Mouse (Mus musculus) kidney, postnatal 10 days (tissue): ENCODE measurements at regions not wholly inside any gene's neighbourhood (a gene's known extent, or its start where the extent isn't known, plus 50 kb on each side); places are given as distances from the start of the nearest gene placed in this dataset.

Source experiments
- DNase-seq: peaks from one replicate; pipeline ENCODE4 v3.0.0; 2021; ENCODE audit warnings: mixed read lengths

- no peak for DNase-seq
Measured at GRCm38 (mm10) chr4:29034406-29034805, 221.5 kb downstream of the Epha7 start.

GRCm38 (mm10) chr4:29039993-29040392 lies 227.1 kb downstream of the Epha7 start:
- DNase-seq: no peak

- no peak for DNase-seq
Measured at GRCm38 (mm10) chr4:29068678-29069621, 256.0 kb downstream of the Epha7 start.

GRCm38 (mm10) chr4:29074204-29074603 lies 261.3 kb downstream of the Epha7 start:
- no peak for DNase-seq

DNA sequence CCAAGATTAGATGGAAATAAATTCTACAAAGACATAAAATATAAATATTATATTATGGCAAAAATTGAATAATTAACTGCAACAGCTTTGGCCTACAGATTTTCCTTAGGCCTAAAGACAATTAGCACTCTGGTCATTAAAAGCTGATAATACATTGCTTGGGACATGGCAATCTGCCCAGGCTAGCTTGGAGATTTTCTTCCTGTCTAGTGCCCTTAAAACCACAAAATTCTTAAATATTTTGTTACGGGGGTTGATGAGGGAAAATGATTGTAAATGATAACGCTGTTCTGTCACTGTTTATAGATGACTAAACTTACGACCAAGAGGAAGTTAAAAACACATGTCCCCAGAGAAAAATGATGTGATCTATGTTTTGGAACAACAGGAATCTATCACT lies 261.9 kb downstream of the Epha7 start:
- peak; percentile 65 for DNase-seq

DNA sequence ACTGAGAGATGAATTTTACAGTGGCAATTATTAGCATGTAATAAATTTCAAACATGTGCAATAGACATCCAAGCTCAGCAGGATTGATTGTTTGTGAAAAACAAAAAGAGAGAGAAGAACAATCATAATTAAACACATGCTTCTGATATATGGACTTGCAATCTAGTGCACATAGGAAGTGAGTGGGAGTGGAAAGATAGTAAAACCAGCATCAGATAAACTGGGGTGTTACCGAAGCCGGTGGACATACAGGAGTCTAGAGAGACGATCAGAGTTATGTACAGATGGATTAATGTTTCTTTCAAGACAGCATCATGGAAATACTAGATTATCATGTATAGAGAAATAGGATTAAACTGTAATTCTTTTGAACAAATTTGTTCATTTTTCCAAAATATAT lies 263.8 kb downstream of the Epha7 start:
- no peak for DNase-seq

DNA sequence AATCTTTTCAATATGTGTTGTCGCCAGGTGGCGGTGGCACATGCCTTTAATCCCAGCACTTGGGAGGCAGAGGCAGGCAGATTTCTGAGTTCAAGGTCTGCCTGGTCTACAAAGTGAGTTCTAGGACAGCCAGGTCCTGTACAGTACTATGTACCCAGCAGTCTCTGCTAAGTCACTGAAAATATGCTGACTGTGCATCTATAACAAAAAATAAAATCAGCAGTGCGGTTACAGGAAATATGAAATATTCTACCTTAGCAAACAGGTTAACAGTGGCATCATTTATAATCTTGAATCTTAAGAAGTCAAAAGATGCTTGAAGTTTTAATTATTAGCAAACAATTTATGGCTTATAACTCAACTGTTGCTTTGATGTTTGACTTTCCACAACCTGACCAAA lies 265.5 kb downstream of the Epha7 start:
- DNase-seq: no peak

DNA sequence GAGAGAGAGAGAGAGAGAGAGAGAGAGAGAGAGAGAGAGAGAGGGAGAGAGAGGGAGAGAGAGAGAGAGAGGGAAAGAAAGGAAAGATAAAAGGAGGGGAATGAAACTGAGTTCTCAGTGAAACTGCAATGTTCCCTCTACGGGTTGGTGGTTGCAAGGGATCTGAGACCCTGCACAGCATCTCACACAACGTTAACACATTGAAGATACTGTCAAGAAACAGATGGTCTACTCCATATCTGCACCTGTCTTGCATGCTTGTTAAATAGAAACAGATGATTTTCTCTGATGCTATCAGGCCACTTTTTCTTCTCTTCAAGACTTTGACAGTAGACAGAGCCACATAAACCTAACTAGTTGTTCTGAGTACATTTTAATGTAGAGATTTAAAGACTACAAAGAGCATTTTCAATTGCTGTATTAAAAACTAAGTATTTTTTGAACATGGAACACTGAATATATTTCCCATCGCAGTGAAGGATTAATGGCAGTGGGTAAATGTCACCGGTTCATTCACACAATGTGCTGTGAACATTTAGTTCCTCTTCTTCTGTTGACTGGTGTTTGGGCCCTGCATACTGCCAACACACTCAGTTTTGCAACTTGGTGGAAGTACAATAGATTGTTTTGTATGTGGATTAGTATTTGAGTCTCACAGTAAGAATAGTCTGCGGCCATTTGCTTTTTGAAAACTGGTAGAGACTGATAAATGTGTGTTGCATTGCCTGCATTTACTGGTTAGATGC lies 270.8 kb downstream of the Epha7 start:
- DNase-seq: no peak

- DNase-seq: no peak
Measured at GRCm38 (mm10) chr4:29090949-29091348, 278.0 kb downstream of the Epha7 start.

GRCm38 (mm10) chr4:29091495-29092211 lies 278.7 kb downstream of the Epha7 start:
- no peak for DNase-seq

DNA sequence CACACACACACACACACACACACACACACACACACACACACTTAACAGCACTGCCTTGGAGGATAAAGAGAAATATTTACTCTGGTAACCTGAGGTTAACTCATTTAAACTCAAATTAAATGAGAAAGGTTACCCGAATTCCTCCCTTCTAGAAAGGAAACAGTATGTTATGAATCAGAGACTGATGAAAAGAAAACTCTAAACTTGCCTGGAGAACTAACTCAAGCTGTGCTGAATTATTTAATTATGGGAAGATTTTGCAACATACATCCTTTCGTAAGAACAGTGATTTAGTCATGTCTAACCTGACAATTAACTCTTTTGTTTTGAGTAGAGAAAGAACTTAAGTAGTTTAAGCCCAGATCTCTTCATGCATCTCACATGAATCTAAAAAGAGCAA lies 289.4 kb downstream of the Epha7 start:
- no peak for DNase-seq

DNA sequence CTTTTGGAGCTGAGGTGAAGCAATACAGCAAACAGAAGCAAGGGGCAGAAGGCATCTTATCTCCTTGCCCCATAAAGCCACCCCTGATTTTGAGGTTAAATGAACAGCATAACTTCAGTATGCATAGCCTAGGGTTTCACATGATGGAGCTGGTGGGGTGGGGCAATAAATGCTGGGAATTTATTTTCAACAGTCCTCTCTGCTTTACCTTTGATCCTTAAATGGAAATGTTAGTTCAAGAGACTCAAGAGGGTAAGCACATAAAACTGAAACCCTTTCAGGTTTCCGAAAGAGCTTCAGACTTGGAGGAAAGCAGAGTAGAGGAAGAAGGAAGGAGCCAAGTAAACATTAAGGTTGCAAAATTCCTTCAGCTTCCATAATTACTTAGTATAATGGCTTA lies 290.5 kb downstream of the Epha7 start:
- DNase-seq: no peak

DNA sequence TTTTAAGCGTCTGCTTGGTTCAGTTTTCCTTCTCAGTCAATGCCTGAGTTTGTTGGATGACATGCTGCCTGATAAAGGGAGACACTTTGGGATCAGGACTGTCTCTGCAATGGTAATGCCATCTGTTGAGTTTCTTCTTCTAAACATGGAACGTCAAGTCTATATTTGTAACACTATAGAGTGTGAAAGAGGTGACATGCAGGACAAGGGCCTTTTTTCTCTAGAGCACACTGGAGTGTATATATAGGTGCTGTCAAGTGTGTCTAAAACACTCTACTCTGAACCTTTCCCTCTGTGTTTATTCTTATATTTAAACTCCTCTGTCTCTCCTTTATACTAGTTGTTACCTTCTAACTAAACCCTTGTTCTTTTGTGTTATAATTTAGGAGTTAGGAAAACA lies 299.6 kb downstream of the Epha7 start:
- no peak for DNase-seq

DNA sequence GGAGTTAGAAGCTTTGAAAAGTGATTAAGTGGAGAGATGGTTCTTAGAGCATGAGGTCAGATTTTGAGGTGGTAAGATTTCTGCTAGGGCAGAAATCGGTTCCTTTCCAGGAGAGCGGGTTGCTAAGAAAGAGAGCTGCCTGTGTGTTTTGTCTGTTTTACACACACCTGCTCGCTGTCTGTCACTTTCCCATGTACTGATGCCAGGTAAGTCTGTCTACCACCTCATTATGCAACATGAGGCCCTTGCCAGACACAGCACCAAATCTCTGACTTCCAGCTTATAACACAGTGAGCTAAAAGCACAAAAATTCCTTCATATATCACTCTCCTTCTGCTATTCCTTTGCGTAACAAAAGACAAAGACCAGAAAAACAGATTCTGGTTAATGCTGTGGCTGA lies 304.1 kb downstream of the Epha7 start:
- DNase-seq: no peak

DNA sequence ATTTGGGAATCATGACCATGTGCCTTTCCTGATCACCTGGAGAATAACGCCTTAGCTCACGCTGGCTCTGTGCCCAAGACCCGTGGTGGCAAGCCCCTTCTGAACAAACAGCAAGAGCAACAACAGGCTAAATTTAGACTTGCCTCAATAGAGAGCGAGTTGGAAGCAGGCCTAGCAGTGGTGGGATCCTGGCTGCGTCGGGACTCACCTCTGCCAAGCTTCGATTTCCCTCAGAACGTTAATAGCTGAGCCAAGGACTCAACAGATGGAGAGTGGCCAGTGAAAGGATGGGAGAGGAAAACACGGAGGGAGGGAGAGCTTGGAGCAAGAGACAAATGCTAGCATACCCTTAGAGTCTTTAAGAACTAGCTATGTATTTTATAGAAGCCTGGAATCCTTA lies 305.0 kb downstream of the Epha7 start:
- DNase-seq: peak; percentile 9

GRCm38 (mm10) chr4:29118679-29119479 lies 305.9 kb downstream of the Epha7 start:
- peak; percentile 17 for DNase-seq

GRCm38 (mm10) chr4:29119480-29120153 lies 306.7 kb downstream of the Epha7 start:
- no peak for DNase-seq

GRCm38 (mm10) chr4:29123697-29124377 lies 310.9 kb downstream of the Epha7 start:
- no peak for DNase-seq

- DNase-seq: no peak
Measured at GRCm38 (mm10) chr4:29130485-29130884, 317.6 kb downstream of the Epha7 start.

DNA sequence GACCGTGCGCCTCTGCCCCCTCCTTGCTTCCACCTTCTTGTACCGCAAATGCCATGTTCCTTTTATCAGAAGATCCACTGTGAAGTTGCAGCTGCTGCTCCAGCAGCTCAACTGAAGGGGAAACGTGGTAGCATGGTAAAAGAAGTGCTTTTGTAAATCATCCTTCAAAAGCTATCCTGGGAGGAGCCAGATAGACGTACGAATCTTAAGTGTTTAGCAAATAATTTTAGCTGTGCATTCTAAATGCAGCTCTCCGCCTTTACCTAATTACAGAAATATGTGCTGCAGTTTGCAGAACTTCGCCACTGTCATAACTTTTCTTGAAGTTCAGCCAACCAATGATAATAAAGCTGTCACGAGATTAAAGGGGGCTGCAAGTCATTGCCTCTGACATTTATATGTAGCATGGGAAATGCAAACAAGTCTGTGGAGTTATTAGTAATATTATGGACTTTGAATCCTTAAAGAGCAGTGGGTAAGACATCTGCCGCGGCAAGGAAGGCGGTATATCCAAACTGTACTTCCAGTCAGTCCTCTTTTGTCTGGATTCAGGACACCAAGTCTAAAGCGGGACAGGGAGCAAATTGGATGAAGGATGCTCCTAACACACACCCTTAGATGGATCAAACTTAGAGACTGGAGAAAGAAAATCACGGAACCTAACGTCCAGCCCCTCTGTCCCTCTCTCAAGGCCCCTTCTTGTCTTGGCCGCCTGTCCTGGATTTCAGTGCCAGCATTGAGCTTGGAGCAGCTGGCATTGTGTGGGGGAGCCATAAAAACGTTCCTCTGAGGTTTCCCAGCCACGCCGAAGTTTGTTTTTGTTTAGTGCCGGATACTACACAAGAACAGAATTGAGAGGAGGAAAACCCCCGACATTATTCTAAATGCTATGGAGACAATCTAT lies 320.7 kb downstream of the Epha7 start:
- DNase-seq: peak; percentile 23
